Mouse (Mus musculus) bone marrow, adult 2 months (tissue): Measurements from ENCODE around the gene Grpel1.
A peak's percentile ranks its signal among the peaks of the same experiment; 100 is the strongest.

Source experiments
- CTCF ChIP-seq: fragments of 200-500 bp; IDR thresholded peaks from 2 replicates; pipeline ENCODE4 v1.5.1; 2011; ENCODE audit warnings: low read length, control low read depth; ENCODE audit not compliant: control insufficient read depth, insufficient read depth
- POLR2A ChIP-seq: fragments of 200-500 bp; IDR thresholded peaks from 2 replicates; pipeline ENCODE4 v1.6.1; 2011; ENCODE audit warnings: low read depth, mild to moderate bottlenecking, control low read depth, low read length, borderline replicate concordance; ENCODE audit not compliant: control insufficient read depth

DNA sequence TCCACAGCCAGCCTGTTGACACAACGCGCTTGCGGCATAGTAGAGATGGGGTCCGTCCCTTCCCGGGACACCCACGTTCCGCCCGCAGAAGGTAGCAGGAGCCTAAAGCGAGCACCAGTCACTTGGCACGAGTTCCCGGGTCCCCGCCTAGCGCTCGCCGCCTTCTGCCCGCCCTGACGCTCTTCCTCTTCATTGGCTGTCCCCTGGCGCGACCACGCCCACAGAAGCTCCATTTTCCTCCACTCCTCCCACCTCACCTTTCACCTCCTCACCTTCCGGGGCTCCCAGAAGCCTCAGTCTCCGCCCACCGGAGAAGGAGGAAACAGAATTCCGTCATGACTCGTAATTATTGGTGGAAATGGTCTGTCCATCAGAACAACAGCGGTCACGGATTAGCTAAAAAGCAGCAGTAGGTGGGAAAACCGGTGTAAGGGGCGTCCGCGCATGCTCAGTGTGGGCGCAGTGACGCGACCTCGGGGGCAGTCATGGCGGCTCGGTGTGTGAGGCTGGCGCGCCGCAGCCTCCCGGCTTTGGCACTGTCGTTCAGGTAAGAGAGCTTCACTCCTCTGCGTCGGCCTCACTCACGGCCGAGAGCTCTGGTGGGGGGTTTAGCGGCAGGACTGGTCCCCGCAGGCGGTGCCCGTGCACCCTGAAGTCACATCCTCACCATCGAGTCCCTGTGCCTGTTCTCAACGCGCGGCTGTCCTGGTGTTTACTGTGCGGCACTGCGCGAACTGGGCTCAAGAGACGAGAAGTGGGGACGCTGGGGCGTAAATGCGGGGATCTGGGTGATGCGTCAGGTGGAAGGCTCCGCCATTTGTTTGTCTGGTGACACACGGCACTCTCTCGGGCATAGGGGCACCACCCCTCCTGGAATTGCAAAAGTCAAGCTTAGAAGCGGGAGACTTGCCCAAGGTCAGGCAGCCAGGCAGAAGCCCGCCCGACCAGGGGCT, at the start of gene Grpel1:
- no peak for TF ChIP-seq CTCF
- TF ChIP-seq POLR2A: peak; percentile 60; the same call in 1 of the 2 replicates
